Mouse (Mus musculus) adrenal gland, postnatal 25 days (tissue): ENCODE measurements around the gene Gm4952. TPM values are rescaled to one million over a fixed set of nuclear protein-coding genes. Genes with fewer than 3 reads are reported as not detected.

Experiments used
- DNase-seq: peaks from one replicate; pipeline ENCODE4 v3.0.0; 2021; ENCODE audit warnings: mixed read lengths
- long read RNA-seq: library from polyadenylated mRNA; stranded (forward); transcript quantifications from one replicate; pipeline ENCODE4 v2.0.0, GENCODE M21; 2021
- total RNA-seq: library from RNA; stranded (reverse); gene quantifications from 2 replicates; pipeline ENCODE4 v1.2.3, GENCODE M21; 2021

Gm4952 gene
- total RNA-seq: 1.3 TPM in 1 of 2 replicates, not detected in the other
- long read RNA-seq, transcript Gm4952-202 (6 exons, 782 nt): major isoform, 72 of 112 reads
- long read RNA-seq, transcript Gm4952-201 (6 exons, 2,212 nt): minor isoform, 21 of 112 reads
- long read RNA-seq, partial matches to known transcripts: 1 of 112 reads
- long read RNA-seq, other reads (novel, unspliced or antisense): 18 of 112 reads

DNA sequence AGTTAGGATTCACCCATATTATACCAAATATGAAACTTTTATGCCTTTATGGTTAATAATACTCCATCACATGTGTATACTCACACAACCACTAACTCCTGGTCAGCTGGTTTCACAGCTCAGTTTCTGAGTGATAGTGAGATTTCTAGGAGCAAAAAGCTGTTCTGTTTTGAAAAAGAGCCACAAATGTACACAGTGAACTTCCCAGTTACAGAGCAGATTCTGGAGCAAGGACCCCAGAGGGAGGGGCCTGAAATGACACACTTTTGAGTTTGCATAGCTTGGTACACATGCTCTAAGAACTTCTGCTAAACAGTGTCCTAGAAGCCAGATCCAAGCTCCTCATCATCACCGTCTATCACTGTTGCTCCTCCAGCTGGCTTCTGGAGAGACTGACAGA lies at the start of gene Gm4952:
Gm4952 (plus strand) TSS at position 301 of the 400 bp plus-strand sequence.
- DNase-seq: no peak

DNA sequence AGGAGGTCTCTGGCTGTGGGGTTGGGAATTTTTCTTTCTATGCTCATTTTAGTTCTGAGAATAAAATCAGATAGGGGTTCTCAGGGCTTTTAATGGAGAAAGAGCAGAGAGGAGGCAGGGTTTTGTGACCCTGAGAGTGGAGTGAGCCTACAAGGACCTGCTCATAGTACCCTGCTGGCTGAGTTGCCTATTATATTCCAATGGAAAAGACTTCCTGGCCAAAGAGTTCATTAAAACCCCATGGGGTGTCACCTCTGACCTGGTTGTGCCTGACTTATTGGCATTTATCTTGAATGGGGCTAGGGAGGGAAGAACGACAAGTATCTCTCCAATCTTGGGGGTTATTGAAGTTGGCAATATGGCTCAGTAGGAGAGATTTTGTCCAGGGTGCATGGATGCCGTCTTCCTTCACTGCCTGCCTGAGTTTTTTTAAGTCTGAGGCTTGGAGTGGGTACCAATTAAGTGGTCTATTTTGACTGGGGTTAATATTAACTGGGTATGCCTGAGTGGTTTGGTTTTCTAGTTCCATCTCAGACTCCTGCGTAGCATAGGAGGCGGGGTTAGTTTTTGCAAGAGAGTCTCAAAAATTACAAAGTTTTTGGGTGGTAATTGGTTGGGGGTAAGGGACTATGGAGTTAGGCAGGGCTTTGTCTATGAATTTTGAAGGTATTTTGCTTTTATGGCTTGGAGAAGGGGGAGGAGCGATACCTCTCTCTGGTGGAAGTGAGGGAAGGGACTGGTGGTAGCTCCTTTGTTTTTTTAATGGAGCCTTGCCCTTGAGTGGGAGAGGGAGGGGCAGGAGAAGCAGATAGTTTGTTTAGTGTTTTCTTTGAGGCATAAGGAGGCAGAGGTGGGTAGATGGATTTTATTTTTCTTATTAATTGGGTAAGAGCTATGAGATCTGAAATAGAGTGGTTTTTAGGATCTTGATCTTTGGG lies 49.5 kb upstream of the Gm4952 start:
- DNase-seq: no peak

DNA sequence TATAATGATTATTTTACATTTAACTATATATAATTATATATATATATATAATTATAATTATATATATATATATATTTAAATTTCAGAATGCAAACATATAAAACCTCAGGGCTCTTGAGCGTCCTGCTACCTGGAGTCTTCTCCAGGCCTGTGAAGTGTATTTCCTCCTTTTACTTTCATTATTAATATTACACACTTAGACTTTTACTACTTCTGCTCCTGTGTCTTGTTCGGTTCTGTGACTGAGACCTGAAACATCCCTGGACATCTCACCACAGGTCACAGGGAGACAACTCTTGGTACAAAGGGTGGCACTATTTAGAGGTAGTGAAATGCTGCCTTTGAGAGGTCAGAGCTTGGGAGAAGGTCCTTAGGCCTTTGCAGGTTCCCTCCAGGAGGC lies 43.5 kb upstream of the Gm4952 start:
- no peak for DNase-seq

DNA sequence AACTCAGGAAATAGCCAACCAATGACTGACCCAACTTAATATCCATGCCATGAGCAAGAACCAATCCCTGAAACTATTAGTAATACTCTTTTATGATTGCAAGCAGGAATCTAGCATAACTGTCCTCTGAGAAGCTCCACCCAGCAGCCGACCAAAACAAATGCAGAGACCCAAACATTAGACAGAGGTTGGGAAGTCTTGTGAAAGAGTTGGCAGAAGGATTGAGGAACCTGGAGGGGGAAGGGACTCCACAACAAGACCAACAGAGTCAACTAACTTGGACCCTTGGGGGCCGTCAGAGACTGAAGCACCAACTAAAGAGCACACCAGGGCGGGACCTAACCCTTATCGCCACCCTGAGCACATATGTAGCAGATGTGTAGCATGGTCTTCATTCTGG lies 41.6 kb upstream of the Gm4952 start:
- DNase-seq: no peak

DNA sequence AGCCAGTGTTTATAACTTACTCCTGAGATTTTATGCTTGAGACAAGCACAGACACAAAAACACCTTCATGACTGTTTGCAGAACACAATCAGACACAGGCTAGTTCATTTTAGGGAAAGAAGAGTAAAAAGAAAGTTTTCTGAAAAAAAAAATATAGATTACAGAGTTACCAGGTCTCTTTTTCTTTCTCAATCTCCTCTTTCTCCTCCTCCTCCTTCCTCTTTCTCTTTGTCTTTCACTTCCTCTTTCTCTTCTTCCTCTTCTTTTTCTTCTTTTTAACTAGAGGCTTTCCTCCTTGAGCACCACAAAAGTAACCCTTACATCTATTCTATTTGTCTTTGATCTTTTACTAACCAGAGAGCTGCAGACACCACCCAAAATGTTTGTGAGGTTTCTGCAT lies 35.6 kb upstream of the Gm4952 start:
- no peak for DNase-seq

DNA sequence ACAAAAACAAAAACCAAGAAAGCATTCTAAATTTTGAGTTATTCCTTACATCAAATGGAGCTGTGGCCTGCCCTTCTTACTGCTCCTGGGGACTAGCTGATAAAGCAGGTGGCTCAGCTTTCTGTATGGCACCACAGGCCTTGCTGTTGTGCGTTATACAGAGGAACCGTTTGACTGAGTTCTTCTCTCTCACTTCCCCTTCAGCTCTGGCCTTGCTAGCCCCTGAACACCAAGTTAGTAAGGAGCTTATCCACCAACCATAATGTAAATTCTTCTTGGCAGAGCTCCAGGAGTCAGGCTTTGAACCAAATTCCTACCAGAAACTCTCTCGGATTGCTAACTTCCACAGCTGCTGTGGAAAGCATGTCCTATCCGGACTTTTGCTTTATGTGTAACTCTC lies 32.8 kb upstream of the Gm4952 start:
- DNase-seq: no peak

DNA sequence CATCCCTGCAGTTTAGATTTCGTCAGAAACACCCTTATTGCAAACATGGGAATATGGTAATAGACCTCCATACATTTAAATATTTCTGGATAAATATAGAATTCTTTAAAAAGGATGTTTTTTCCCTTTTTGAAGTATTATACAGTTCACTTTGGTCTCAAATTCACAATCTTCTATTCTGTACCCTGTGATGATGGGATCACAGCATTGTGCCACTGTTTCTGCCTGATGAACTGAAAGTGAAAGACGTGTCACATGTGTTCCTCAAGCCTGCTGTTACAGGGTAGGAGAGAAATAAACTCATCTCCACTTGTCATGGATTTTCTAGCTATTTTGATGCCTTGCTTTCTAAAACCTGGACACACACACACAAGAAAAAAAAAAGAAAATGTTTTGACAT lies 28.9 kb upstream of the Gm4952 start:
- no peak for DNase-seq

DNA sequence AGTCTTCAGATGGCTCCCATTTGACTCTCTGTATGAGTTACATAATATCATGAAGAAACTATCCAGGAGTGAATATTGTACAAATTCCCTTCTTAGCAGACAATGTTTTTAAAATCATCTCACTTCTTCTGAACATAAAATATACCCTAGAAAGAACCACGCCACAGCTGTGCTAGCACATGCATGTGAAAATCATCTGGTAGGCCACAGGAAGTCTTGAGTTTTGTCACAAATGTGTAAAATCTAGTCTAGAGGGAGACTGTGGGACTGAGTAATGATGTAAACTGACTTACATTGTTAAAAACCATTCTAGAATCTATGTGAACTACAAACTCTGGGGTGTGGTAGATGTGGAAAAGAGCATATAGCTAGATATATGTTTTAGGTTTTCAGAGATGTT lies 28.1 kb upstream of the Gm4952 start:
- DNase-seq: no peak

DNA sequence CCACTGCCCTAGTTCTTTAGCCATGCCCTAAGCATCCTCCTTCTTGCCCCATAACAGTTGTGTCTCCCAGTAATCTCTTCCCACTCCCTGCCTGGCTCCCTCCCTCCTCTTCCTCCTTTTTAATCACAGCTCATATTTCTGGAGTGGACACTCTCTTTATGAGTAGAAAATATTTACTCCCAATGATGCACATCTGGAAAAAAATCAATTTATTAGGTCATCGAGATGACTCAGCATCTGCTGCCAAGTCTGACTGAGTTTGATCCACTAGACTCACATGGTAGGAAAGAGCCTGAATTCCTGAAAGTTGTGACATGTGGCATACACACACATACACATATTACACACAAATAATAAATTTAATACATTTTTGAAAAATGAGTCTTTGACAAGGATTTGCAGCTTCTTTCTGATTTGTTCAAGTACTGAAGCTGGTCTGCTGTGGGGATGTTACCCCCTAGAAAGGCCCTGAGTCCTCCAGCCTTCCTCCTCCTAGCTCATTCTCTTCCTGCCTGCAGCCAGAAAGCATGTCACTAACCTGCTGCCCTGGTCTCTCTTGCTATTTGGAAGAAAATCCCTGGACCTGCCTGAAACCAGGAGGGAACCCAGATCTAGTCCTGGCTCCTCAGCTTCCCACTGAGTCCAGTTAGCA lies 27.0 kb upstream of the Gm4952 start:
- no peak for DNase-seq

DNA sequence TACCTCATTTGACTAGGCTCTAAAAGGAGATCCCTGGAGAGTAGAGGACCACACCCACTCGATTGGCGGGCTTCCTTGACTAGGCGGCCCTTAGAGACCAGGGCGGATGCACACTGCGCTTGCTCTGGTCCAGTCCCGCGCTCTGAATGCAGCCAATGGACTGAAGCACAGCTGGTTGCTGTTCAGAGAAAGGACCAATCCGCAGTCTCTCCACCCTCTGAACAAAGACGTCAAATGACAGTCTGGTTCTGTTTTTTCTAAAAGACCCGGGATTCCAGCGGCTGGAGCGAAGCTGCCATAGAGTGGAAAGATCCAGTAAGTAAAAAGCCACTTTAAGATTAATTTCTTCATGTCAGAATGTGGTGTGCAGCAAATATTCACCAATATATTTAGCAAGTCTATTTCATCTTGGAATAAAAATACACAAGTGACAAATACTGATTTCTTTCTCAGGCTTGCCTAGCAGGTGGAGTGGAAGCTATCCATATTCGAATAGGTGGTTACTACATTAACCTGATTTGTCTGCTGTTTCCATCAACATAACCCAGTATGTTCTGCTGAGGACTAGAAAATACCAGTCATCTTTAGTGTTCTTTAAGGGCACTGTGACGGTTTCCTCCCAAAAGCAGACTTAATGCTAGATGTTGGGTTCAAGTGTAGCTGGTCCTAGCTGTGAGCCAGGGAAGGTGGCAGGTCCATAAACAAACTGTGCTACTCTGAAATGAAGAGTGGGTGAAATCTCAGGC lies 26.3 kb upstream of the Gm4952 start:
- DNase-seq: peak; percentile 81

DNA sequence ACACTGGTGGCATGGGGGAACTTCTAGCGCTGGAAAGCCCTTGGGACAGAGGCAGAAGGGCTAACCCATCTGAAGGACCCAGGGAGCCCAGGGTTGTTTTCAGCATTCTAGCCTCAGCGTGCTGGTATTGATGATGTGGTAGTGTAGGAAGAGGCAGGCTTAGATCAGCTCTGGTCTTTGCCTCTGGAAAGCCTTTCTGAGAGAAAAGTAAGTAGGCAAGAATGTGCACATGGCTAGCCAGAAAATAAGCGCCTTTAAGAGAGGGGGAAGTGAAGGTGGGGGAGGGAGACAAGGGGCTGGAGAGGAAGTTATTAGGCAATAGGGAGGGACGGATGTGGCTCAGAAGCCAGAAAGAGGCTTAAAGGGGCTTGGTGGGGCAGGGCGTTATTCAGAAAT lies 25.8 kb upstream of the Gm4952 start:
- DNase-seq: no peak

DNA sequence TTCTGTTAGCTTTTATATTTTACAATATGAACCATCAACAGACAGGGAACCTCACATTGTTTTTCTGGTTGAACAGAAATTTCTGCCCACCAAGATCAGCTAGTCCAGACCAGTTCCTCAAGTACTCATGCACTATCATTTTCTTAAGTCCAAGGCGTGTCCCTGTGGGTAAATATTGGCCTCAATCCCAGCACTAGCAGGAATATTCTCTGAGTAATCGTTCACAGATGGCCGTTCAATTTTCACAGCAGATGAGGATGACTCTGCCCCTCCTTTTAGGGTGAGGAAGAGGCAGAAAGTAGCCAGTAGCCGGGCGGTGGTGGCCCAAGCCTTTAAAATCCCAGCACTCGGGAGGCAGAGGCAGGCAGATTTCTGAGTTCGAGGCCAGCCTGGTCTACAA lies 24.7 kb upstream of the Gm4952 start:
- no peak for DNase-seq

DNA sequence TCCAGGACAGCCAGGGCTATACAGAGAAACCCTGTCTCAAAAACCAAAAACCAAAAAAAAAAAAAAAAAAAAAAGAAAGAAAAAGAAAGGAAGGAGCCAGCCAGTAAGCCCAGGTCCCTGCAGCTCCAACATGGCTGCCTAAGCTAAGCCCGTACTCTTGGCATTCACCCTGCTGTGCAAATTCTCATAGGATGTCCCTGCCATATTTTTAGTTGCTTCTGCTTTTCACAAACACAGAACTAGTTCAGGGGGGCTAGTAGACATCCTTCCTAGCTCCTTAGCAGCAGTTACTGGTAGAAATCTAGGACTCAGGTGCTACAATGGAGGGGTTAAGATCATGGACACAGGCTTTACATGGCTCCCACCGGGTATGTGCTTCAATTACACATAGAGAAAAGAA lies 24.3 kb upstream of the Gm4952 start:
- no peak for DNase-seq

DNA sequence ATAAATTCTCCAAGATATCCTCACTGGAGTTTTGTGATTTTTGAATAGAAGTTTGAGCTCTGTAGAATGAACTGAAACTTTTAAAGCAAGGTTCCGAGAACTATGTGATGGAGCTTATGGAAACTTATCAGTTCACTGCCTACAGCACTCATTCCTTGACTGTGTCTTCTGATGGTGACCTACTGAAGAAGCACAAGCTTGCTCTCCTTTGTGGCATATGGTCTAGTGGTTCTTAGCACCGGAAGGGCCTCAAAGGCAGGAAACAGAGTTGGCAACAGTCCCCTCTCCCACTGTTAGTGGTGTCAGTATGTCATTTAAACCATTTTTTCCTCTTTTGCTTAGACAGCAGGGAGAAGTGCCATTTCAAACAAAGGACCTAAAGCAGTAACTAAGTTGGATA lies 23.1 kb upstream of the Gm4952 start:
- no peak for DNase-seq

DNA sequence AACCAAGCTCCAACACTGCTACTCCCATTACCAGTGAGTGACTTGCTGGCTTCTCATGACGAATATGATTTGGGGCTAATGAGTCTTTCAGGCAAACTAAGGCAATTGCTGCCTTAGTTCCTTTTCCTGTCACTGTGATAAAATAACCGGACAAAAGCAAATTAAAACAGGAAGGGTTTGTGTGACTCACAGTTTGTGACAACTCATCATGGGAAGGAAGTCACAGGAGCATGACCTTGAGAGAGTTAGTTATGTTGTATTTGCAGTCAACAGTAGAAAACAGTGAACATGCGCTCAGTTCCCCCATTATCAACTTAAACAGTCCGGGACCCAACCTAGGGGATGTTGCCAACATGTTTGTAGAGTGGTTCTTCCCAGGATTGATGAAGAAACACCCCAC lies 14.5 kb upstream of the Gm4952 start:
- no peak for DNase-seq

DNA sequence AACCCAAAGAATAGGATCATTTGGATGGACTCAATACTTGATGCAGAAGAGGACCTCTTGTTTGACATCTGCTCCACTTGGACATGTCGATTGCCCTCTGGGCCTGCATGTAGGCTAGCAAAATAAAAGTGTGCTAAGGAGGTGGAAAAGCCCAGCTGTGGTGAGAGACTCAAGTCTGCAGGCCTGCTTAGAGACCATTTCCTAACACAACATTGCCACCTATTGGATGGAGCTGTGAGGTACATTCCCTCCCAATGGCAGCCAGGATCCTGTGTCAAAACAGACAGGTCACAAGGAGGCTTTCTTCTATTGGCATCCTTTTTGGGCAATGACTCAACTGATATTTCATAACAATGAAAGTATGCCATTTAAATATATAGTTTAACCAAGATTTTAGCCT lies 7.9 kb upstream of the Gm4952 start:
- peak; percentile 35 for DNase-seq

DNA sequence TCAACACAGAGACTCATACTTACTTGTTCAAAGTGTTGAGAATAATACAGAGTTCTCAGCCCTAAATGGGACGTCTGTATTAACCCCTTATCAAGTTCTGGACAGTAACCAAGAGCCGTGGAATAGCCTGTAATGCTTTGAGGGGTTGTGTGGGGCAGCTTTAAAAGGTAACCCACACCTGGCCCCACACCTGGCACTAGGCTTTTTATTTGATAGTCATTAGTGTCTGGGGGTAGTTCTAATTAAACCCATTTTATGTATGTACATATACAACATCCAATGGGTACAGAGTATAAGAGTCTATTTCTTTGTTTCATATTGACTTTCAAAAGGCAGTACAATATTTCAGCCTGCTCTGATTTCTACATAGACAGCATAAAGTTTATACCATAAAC lies 4.6 kb upstream of the Gm4952 start:
- DNase-seq: no peak

DNA sequence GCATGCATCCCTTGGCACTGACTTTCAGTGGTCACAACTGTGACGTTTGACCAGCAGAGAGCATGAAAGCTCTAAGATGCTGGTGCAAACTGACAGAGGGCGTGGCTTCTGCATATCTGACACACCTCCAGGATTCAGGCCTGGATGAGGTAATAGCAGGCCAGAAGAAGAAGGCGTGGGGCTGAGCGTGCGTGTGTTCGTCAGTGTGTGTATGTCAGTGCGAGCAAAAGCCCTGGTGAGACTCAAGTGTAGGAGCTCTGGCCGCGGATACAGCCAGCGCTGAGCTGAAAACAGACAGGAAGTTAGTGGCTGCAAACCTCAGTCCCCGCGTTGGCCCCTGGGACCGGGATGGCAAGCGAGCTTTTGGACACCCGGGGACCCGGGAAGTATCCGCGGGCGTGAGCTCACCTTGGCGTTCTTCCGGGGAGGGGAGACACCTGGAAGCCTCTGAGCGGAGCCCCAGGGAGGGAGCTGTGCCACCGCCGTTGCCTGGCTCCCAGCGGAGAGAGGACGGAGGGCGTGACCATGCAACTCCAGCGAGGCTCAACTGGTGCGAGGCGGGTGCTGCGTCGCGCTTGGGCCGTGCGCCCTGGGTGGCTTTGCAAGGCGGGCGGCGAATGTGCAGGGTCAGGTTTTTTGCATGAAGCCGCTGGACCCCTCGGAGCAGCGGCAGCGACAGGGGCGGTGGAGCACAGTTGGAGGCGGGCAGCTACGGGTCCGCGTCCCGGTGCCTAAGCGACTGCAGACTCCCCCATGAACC lies 4.1 kb upstream of the Gm4952 start:
- DNase-seq: peak; percentile 65

DNA sequence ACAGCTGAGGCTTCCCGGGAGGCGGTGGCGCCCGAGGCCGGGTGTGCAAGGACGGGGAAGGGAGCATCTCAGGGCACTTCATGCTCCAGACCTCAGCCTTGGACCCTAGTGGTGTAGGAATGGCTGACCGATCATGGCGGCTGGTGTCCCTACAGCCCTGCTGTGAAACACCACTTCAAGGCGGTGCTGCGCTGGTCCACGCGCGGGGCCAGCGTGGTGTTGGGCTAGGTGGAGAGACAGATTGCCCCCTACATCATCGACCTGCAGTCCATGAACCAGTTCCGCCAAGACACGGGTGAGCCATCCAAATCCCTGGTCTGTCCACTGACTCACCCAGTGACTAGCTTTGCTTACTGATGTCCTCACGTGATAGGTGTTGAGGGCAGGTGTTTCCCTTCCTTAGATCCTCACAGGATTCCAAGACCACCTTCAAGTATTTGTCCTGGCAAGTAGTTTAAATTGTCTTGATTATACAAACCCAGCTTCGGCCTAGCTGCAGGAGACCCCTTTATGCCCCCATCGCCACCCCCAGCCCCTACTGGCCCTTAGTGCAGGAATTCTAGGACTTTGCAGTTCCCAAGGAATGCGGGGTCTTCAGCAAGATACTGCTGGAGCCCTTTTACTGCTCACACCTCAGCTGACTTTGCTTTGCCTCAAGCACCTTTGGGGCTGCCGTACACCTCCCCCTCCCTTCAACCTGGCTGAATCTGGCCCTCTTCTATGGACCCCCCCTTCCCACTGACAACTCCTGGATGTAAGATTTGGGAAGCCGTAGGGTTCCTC lies 3.3 kb upstream of the Gm4952 start:
- DNase-seq: no peak

DNA sequence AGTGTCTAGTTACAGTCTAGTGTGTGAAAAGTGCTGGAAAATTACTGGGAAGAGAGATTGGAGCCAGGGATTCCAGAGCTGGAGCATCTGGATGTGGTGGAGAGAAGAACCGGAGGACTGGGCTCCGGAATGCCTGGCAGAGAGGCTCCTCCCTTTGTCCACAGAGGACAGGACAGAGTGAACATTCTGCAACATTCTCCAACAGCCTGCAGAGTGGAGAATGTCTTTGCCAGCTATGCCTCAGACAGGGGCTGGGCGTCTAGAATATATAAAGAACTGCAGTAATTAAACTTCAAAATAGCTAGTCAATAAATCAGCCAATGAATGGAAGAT lies 2.7 kb upstream of the Gm4952 start:
- no peak for DNase-seq

DNA sequence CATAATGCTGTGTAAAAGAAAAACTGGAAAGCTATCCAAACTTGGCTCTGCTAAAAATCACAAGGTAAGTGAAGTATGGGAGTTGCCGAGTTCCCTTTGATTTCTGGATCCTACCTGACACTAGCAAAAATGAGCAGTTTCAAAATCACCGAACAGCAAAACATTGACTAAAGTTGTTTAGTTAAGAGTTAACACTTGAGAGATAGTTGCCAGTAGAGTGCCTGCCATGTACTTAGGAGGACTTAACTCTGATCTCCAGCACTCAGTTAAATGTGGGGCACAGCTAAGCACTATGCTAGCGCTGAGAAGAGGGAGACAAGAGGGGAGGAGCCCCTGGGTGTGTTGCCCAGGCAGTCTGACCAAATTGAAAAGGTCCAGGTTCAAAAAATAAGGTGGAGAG lies 1.1 kb upstream of the Gm4952 start:
- no peak for DNase-seq
